Mouse (Mus musculus) layer of hippocampus, adult 9-10 months (tissue): ENCODE results near the gene Mthfd1.

Source experiments
- DNase-seq: peaks from one replicate; pipeline ENCODE4 v3.0.0; 2022; ENCODE audit warnings: low spot score

Mthfd1 gene

DNA sequence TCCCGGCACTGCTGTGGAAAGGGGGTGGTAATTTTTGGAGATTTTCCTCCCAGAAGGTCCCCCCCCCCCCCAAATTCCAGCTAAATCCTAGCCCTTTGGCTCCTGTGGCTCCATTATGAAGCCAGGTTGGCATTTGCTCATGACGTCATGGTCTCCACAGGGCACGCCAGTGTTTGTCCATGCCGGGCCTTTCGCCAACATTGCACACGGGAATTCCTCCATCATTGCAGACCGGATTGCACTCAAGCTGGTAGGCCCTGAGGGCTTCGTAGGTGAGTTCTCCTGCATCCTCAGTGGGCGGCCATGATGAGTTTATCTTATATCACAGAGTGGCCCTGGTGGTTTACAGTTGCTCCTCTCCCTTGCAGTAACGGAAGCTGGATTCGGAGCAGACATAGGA, 48.4 kb downstream of the Mthfd1 start:
- DNase-seq = no peak

DNA sequence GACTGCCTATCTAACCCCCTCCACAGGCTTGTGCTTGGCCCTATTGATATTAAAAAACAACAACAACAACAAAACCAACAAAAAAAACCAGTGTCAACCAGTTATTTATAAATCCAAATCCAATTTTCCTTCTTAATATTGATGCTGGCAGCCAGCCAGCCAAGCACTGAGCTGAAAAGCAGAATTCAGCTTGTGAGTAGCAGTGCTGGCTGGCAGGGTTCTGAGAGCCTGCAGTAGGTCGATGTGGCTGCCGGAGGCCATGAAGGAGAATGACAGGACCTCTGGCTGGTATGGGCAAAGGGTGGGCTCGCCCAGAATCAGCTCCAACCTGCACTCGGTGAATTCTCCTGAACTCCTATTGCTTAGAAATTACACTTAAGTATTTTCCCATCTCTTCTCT, 49.1 kb downstream of the Mthfd1 start:
- DNase-seq = no peak

DNA sequence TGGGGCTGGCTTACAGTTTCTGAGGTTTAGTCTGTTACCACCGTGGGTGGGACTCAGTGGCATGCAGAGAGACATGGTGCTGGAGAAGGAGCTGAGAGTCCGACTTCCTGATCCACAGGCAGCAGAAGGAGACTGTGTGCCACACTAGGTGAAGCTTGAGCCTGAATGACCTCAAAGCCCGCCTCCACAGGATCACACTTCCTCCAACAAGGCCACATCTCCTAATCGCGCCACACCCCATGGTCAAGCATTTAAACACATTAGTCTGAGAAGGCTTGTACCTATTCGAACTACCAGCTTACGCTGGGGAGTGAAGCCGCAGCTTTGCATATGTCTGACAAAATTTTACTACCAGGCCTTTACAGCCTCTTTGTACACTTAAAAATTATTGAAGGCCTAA, 50.0 kb downstream of the Mthfd1 start:
- DNase-seq = no peak

DNA sequence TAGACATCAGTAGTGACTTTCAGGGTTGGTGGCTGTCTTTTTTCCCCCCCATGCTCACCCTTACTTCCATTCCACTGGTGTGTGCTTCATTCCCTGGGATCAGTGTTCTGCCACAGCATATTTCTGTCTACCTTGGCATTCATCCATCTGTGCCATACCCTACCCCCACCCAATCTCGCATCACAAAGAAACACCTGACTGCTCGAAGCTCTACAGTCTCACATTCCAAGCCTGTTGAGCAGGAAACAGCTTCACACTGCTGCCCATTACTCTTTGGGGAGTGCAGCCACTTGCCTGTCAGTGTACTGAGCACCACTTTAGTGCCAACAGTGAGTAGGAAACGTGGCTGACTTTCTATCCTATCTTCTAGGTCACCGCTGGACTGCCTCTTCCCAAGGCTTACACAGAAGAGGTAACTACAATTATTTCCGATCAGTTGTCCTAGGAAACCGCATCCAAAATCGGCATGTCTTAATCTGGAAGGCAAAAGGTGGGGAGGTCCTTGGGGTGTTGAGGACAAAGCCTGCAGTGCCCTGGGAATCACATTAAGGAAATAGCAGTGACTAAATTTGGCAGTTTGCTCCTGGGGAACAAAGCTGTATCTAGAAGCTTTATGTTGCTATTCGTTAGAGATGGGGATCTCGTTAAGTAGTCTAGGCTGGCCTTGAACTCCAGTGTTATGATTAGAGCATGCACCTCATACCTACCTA, 51.9 kb downstream of the Mthfd1 start:
- DNase-seq = no peak

DNA sequence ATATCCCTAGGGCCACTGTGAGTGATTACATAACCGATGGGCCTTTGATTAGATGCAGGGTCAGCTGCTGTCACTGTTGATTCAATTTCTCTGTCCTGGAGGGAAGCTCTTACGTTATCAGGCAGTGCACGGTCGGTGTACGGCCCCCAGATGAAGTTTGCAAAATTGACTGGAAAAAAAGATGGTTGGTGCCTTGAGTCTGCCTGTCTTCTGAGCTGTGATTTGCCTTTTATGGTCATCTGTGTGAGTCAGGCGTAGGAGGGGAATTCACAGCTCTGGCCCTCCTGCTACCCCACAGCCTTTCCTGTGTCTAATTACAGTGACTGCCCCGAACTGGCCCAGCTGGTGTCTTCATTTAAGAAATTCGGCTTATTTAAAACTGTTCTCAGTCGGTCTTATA, 52.9 kb downstream of the Mthfd1 start:
- no peak for DNase-seq

DNA sequence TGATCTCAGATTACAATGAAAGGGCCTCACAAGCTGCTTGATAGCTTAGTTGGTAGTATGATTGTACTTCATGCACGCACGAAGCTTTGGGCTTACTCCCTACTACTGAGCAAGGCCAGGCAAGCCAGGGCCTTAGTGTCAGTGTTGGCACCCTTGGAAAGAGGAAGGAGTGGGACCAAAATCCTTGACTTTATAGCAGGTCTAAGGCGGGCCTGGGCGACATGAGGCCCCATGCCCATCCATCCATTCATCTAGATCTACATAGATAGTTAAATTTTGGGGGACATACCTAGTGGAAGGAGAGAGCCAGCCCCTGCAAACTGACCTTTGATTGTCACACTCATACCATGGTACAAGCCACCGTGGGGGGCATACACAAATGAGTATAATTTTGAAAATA, 53.3 kb downstream of the Mthfd1 start:
- no peak for DNase-seq

DNA sequence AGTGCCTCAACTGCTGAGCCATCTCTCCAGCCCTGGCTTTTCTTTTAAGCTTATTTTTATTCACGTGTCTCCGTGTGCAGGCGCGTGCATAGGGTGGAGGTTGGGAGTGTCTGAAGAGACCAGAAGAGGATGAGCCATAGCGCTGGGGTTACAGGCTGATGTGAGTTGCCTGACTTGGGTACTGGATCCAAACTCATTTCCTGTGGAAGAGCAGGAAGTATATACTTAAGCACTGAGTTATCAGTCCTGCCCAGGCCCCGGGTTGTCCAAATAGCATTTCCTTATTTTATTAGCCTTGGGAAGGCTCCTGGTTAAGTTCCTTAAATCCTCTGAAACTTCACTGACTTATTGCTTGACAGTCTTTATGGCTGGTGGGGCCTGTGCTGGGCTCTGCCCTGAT, 54.9 kb downstream of the Mthfd1 start:
- DNase-seq = no peak

DNA sequence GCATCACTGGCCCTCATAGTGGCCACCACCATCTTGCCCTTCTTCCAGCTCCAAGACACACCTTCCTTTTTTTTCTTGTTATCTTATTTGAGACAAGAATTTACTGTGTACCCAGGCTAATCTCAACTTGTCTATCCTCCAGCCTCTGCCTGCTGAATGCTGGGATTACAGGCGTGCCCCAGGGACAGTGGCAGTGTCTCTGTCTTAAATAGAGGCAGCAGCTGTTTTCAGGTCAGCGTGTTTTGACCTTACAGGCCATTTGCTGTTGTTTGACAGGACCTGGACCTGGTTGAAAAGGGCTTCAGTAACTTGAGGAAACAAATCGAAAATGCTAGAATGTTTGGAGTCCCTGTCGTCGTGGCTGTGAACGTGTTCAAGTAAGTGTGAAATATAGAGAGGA, 55.5 kb downstream of the Mthfd1 start:
- DNase-seq = no peak

DNA sequence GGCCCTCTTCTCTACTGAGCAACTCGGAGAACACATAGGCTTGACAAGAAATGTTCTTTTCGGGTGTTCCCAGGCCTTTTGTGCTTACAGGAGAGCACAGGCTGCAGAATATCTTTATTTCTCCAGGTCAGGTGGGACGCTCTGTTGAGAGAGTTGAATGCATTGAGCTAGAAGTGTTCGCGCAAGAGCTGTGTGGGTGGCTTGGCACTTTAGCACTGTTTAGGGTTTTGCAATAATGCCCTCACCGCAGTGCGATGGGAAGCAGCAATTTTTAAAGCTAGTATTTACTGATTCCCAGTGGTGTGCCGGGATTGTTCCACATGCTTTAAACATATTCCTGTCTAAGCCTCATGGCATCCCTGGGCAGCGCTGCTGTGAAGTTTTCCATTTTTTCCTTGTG, 56.1 kb downstream of the Mthfd1 start:
- no peak for DNase-seq

DNA sequence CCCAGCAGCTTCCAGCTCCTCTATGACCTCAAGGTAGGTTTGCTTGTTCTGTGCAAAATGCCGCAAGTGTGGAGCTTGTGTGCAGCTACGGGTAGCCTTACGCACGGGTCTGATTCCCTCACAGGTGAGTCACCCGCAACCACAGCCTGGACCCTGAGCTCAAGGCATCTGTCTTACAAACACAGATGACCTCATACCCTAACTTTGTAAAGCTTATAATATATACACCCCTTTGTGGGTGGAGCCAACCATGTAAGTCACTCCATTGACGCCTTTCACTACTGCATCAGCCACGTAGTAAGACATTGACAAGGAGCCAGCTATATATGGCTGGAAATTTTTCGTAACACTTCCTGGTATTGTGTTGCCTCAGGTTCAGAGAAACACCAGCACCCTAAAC, 56.9 kb downstream of the Mthfd1 start:
- no peak for DNase-seq

DNA sequence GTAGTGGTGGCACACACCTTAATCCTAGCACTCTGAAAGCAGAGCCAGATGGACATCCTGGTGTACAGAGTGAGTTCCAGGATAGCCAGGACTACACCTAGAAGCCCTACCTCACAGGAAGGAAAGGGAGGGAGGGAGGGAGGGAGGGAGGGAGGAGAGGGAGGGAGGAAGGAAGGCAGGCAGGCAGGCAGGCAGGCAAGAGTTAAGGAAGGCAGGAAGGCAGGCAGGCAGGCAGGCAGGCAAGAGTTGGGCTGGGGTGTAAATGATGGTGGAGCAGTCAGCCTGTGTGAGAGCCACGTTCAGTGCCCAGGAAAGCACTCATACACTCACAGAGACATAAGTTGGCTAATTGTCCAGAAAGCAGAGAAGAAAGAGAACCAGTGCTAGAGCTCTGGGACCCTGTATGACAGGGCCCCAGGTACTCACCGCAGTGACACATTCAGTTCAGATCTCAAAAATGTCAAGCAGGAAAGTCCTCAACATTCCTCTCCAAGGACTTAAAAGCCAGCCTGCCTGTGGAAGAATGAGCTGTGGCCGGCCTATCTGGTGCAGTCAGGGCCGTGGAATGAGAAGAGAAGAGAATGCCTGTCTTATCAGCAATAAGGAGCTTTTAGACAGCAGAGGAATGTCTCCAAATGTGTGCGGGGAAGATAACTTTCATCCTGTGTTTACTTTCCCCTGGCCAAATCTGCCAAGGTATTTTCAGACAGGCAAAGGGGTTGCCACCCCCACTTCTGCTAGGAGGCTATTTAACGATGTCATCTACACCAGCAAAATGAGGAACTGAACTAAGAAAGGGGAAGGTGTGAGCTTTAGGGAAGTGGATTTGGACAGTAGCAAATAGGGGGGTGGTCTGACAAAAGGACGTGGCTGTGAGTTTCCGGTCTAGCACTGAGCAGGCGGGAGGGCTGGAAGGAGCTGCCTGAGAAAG, 63.4 kb downstream of the Mthfd1 start:
- DNase-seq = no peak

DNA sequence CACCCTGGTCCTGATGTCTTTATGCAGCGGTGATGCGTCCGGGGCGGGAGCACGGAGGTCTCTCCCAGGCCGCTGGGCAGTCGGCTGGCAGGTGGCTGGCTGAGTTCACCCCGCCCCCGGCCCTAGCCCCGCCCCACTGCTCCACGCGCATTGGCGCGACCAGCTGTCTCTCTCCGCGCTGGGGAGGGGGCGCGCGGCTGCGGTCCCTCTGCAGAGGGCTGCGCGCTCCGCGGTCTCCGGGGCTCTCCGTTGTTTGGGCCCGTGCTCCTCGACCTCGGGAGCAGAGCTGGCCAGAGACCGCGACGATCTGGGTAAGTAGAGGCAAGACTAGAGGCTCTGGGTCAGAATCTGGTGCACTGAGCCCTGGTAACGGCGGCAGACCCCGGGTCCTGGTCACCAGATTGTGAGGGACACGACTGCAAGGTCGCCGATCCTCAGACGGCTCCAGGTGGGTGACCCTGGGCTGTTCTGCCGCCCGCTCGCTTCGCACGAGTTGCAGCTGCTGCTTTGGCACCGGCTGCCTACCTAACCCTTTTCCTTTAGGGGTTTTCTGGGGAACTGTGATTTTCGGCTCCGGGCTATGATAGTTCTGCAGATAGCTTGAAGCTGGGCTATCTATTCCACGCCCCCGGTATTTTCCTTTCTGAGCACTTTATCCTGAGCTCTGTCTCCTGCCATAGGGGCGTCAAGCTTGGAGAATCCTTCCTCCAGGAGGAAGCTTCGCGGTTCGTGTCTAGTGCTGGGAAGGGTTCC, 69.8 kb downstream of the Mthfd1 start, which contains the start of gene Akap5:
Akap5 (plus strand) TSS at position 213 of the 753 bp plus-strand sequence.
- no peak for DNase-seq

DNA sequence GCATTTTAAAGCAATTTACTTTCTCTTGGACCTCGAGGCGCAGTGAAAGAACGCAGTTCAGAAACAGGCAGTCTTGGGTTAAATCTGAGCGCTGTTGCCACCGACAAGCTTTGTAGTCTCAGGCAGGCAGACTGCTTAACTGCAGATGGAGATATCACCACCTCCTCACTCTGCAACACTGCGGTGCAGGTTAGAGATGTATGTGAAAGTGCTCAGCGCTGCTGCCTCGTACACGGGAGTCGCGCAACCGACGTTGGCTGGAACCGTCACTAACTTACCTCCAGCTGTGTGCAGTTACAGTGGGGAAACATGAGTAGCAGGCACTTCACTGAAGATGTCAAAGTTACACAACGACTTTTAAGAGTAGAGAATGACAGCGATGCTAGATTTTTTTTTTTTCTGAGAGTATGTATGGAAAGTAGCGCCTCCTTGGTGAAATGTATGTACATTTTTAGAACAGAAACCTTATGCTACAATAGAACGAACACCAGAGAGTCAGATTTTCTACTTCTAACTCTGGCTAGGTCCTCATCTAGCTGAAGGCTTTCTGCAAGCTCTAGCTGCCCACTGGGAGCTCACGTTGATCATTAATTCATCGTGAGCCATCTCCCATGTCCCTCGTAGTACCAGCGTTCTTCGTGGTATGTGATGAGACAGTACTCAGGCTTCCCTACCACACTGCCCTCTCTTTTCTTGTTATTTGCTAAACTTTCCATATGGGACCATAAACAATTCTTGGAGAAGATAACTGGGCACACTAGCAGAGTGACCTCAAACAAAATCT, 71.5 kb downstream of the Mthfd1 start:
- no peak for DNase-seq

DNA sequence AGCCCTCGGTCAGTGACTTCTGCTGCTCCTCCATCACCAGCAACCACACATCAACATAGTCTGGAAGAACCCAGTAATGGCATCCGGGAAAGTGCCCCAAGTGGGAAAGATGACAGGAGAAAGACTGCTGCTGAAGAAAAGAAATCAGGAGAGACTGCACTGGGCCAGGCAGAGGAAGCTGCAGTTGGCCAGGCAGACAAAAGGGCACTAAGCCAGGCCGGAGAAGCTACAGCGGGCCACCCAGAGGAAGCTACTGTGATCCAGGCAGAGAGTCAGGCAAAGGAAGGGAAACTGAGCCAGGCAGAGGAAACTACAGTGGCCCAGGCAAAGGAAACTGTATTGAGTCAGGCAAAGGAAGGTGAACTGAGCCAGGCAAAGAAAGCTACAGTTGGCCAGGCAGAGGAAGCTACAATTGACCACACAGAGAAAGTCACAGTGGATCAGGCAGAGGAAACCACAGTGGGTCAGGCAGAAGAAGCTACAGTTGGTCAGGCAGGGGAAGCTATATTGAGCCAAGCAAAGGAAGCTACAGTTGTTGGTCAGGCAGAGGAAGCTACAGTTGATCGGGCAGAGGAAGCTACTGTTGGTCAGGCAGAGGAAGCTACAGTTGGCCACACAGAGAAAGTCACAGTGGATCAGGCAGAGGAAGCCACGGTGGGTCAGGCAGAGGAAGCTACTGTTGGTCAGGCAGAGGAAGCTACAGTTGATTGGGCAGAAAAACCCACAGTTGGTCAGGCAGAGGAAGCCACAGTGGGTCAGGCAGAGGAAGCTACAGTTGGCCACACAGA, 73.7 kb downstream of the Mthfd1 start:
- no peak for DNase-seq

DNA sequence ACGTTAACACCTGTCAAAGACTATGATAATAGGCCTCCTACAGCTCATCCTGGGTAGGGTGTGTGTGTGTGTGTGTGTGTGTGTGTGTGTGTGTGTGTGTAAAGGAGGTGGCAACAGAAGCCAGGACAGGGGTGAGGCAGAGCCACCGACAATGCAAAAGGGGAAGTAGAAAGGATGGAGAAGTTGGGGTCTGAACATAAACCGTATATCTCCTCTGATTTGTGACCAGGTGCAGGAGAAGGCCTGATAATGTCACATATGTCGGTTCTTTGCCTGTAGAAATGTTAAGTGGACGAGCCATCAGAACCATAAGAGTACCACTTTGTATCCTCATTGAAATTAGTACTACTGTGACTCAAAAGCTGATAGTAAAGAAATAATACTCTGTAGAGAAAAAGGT, 78.6 kb downstream of the Mthfd1 start:
- no peak for DNase-seq

DNA sequence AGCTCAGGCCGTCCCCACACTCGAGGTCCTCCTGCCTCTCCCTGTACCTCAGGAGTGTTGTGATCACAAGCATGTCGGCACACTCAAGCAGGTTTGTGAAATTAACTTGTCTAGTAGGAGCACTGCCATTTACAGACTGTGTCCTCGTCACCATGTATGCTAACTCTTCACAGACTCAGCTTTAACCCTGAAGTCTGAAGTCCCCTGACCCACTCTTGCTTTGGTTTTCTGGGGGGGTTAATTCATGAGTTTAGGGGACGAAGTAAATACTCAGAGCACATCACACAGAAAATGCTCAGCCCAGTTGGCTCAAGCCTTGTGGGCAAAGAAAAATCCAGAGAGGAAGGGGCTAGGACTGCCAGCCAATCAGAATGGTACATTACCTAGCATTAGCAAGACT, 80.5 kb downstream of the Mthfd1 start:
- DNase-seq = no peak

DNA sequence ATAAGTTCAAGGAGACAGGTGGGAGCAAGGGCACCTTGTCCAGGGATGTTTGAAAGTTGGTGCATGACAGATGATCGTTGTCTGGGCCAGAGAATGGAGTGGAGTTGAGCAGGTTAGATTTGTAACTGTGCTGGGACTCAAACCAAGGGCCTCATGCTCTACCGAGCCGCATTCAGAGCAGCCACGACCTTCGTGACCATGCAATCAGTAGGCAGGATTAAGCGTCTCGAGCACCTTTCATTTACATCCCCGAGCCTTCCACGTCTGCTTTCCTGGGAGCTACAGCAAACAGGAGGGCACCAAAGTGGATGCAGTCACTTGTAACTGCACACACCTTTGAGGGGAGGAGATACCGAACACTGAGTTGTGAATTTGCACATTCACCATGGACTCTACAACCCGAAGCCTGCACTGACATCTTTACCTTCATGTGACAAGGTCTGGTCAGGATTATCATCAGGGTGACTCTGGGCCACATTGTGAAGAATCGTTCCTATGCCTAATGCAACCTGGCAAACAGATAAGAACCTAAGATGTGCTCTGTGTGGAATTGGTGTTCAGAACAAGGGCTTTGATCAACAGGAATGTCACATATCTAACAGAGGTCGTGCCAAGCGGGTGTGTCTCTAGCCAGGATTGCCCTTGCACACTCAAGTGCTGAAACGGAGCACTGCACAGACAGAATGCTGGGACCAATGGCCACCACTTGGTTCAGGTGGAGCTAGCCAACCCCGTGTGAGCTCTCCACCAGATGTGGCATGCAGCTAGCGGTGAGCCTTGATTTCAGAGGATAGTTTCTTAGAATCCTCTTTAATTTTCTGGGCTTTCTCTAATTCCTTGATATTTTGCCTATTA, 81.2 kb downstream of the Mthfd1 start:
- DNase-seq = no peak

DNA sequence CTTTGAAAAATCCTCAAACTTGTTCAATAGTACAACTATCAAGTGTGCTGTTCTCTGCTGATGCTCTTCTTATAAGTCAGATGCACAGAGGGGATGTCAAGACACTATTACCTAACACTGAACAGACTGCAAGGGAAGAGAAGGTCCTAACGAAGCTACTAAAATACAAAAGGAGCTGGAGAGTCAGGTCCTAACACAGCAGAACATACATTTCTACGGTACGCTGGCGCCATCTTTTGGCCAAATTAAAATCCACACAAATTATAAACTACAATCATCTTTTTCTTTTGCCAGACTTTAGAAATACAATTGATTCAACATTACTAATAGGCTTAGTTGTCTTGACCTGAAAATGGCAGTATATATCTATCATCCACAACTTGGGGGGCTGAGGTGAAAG, 86.0 kb downstream of the Mthfd1 start:
- peak; percentile 78 for DNase-seq

DNA sequence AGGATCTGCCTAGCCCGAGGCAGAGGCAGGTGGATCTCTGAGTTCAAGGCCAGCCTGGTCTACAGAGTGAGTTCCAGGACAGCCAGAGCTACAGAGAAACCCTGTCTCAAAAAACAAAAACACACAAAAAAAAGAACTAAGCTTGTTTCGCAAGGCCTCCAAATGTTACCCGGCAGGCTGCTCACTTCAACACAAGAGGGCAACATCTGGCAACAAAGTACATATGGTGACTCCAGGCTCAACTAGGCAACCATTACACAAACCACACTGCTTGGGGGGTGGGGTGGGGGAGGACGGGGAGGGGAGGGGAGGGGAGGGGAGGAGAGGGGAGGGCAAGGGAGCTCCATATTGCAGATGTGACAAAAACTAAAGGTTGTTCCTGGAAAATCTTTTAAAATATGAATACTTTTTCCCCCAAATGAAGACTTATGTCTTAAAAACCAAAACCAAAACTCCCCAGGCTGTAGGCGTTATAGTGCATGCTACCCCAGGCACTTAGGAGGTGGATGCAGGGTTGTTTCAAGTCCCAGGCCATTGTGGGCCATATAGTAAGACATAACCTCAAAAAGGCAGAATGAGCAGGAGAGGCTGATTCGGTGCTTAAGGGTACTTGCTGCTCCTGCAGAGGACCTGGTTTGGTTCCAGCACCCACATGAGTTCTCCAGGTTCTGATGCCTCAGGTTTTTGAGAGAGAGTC, 90.8 kb downstream of the Mthfd1 start:
- no peak for DNase-seq
